Mouse (Mus musculus): Measurements from ENCODE around the gene Gpr152.

Gene Gpr152

GRCm38 (mm10) chr19:4147782-4148490 is 8.3 kb downstream of the Gpr152 start:
- DNase-seq (ENCODE audit: low read depth, low spot score), result no peak
- Histone ChIP-seq H3K27me3 (ENCODE audit: control insufficient read depth, insufficient read depth, low read length, poor library complexity, severe bottlenecking) (no peaks in the 10 kb centered on the region), H3K36me3 (ENCODE audit: control insufficient read depth, insufficient read depth, low read length, poor library complexity, severe bottlenecking) (peaks cover 3% of the 10 kb centered on the region; the same call in 1 of the 2 replicates)

DNA sequence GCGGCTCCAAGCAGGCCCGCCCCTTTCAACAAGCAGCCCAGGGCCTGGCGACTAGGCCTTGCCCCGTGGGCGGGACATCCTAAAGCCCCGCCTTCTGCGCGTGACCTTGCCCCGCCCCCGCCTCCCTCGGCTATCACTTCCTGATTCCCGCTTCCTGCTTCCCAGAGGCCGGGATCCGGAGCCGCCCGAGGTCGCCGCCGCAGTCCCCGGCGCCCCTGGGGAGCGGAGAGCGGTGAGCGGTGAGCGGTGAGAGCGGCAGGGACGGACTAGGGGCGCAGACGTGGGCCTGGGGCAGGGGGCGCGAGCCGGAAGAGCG is 8.9 kb downstream of the Gpr152 start, which contains the start of gene Coro1b:
Gene Coro1b (plus strand): TSS at position 129 of the 316 bp plus-strand sequence.
- H3K27me3 ChIP-seq (ENCODE audit: control insufficient read depth, insufficient read depth, low read length, poor library complexity, severe bottlenecking), result no peaks in the 10 kb centered on the region
- peak; percentile 89 for DNase-seq (ENCODE audit: low read depth, low spot score)
- peaks cover 3% of the 10 kb centered on the region; the same call in 1 of the 2 replicates for H3K36me3 ChIP-seq (ENCODE audit: control insufficient read depth, insufficient read depth, low read length, poor library complexity, severe bottlenecking)

DNA sequence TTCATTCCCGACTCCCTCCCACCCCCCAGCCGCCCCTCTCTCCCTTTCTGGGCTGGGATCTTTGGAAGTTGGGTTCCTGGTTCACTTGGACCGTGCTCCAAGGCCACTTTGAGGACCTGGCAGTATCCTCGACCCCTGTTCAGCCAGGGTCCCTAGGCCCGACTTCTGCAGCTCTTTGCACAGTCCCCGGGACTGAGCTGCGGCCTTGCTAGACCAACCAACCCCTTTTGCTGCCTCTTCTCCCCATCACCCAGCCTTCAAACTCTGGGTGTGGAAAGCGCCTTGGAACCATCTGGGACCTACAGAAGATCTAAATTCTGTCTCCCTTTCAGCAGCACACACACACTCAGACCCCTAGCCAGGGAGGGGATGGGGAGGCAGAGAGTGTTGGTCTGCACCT is 9.2 kb downstream of the Gpr152 start:
- peaks cover 3% of the 10 kb centered on the region; the same call in 1 of the 2 replicates for H3K36me3 ChIP-seq (ENCODE audit: control insufficient read depth, insufficient read depth, low read length, poor library complexity, severe bottlenecking)
- peak; percentile 42 for DNase-seq (ENCODE audit: low read depth, low spot score)
- no peaks in the 10 kb centered on the region for H3K27me3 ChIP-seq (ENCODE audit: control insufficient read depth, insufficient read depth, low read length, poor library complexity, severe bottlenecking)

- DNase-seq (ENCODE audit: low read depth, low spot score), result no peak
- no peaks in the 10 kb centered on the region for H3K27me3 ChIP-seq (ENCODE audit: control insufficient read depth, insufficient read depth, low read length, poor library complexity, severe bottlenecking)
- H3K36me3 ChIP-seq (ENCODE audit: control insufficient read depth, insufficient read depth, low read length, poor library complexity, severe bottlenecking), result peaks cover 3% of the 10 kb centered on the region; the same call in 1 of the 2 replicates
Observed at GRCm38 (mm10) chr19:4149283-4149682, 9.7 kb downstream of the Gpr152 start.

- H3K27me3 ChIP-seq (ENCODE audit: control insufficient read depth, insufficient read depth, low read length, poor library complexity, severe bottlenecking), result no peaks in the 10 kb centered on the region
- H3K36me3 ChIP-seq (ENCODE audit: control insufficient read depth, insufficient read depth, low read length, poor library complexity, severe bottlenecking), result peaks cover 3% of the 10 kb centered on the region; the same call in 1 of the 2 replicates
- no peak for DNase-seq (ENCODE audit: low read depth, low spot score)
Observed at GRCm38 (mm10) chr19:4149764-4150461, 10.3 kb downstream of the Gpr152 start.

- DNase-seq (ENCODE audit: low read depth, low spot score), result no peak
- Histone ChIP-seq H3K36me3 (ENCODE audit: control insufficient read depth, insufficient read depth, low read length, poor library complexity, severe bottlenecking) (peaks cover 7% of the 10 kb centered on the region; the same call in 1 of the 2 replicates), H3K27me3 (ENCODE audit: control insufficient read depth, insufficient read depth, low read length, poor library complexity, severe bottlenecking) (no peaks in the 10 kb centered on the region)
Observed at GRCm38 (mm10) chr19:4150567-4151487, 11.2 kb downstream of the Gpr152 start.

DNA sequence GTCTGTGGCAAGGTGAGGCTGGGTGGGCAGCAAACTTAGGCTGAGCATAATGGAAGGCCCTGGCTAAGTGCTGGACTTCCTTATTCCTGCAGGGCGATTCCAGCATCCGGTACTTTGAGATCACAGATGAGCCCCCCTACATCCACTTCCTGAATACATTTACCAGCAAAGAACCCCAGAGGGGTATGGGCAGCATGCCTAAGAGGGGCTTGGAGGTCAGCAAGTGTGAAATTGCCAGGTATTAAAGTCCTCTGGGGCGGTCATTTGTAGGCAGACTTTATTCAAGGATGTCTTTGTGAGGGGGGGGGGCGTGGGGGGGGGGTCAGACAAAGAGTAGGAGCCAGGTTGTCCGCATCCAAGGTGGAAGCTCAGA is 11.9 kb downstream of the Gpr152 start:
- Histone ChIP-seq H3K27me3 (ENCODE audit: control insufficient read depth, insufficient read depth, low read length, poor library complexity, severe bottlenecking) (no peaks in the 10 kb centered on the region), H3K36me3 (ENCODE audit: control insufficient read depth, insufficient read depth, low read length, poor library complexity, severe bottlenecking) (peaks cover 10% of the 10 kb centered on the region)
- DNase-seq (ENCODE audit: low read depth, low spot score), result no peak

GRCm38 (mm10) chr19:4151898-4152297 is 12.3 kb downstream of the Gpr152 start:
- Histone ChIP-seq H3K27me3 (ENCODE audit: control insufficient read depth, insufficient read depth, low read length, poor library complexity, severe bottlenecking) (no peaks in the 10 kb centered on the region), H3K36me3 (ENCODE audit: control insufficient read depth, insufficient read depth, low read length, poor library complexity, severe bottlenecking) (peaks cover 14% of the 10 kb centered on the region)
- no peak for DNase-seq (ENCODE audit: low read depth, low spot score)

- DNase-seq (ENCODE audit: low read depth, low spot score), result no peak
- H3K36me3 ChIP-seq (ENCODE audit: control insufficient read depth, insufficient read depth, low read length, poor library complexity, severe bottlenecking), result peaks cover 19% of the 10 kb centered on the region
- no peaks in the 10 kb centered on the region for H3K27me3 ChIP-seq (ENCODE audit: control insufficient read depth, insufficient read depth, low read length, poor library complexity, severe bottlenecking)
Observed at GRCm38 (mm10) chr19:4152445-4153231, 13.1 kb downstream of the Gpr152 start.

DNA sequence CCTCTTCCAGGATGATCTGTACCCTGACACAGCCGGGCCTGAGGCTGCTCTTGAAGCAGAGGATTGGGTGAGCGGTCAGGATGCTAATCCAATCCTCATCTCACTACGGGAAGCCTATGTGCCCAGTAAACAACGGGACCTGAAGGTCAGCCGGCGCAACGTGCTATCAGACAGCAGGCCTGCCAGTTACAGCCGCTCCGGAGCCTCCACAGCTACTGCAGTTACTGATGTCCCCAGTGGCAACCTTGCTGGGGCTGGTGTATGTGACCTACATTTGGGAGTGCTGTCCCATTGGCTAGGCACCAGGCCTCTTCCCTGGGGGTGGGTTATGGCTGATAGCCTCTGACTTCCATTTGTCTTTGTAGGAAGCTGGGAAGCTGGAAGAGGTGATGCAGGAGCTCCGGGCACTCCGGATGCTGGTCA is 13.7 kb downstream of the Gpr152 start, which contains the start of gene Ptprcap:
Gene Ptprcap (plus strand): TSS at position 373 of the 423 bp plus-strand sequence.
- no peak for DNase-seq (ENCODE audit: low read depth, low spot score)
- peaks cover 19% of the 10 kb centered on the region for H3K36me3 ChIP-seq (ENCODE audit: control insufficient read depth, insufficient read depth, low read length, poor library complexity, severe bottlenecking)

DNA sequence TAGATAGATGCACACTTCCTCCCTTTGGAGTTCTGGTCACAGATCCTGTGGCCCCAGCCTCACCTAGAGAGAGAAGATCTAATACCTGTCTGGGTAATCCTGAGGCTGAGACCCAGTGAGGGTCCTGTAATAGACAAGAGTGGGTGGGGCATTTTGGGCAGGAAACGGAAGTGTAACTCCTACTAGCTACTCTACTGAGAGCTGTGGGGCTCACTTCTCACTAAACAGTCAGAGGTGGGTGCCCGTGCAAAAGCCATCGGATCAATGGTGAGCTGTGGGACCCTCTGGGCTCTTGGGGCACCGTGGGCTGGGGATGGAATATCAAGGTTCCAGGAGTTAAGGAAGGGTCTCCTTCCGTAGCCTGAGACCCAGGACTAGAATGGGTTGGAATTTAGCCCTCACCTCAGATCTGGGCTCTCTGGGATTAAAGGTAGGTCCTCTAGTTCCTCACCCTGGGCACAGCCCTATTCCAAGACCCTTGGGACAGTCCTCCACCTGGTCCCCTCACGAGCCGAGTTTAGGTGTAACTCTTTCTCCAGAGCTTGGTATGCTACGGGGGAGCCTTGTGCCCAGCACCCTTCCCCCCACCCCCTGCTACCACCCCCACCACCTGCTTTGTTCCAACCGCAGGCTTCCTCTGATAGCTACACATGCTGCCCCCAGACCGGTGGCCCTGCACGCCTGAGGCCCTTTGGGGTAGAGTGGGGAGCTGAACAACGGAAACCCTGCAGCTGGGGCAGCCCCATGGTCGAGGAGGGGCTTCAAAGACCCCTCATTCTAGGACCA is 15.0 kb downstream of the Gpr152 start:
- Histone ChIP-seq H3K36me3 (ENCODE audit: control insufficient read depth, insufficient read depth, low read length, poor library complexity, severe bottlenecking) (peaks cover 19% of the 10 kb centered on the region), H3K27me3 (ENCODE audit: control insufficient read depth, insufficient read depth, low read length, poor library complexity, severe bottlenecking) (no peaks in the 10 kb centered on the region)
- peak; percentile 79 for DNase-seq (ENCODE audit: low read depth, low spot score)

More for the DNA sequence above, 13.7 kb downstream of the Gpr152 start, which contains the start of gene Ptprcap:
- no peaks in the 10 kb centered on the region for H3K27me3 ChIP-seq (ENCODE audit: control insufficient read depth, insufficient read depth, low read length, poor library complexity, severe bottlenecking)

GRCm38 (mm10) chr19:4155223-4156072 is 15.9 kb downstream of the Gpr152 start:
- DNase-seq (ENCODE audit: low read depth, low spot score), result peak; percentile 76
- Histone ChIP-seq H3K36me3 (ENCODE audit: control insufficient read depth, insufficient read depth, low read length, poor library complexity, severe bottlenecking) (peaks cover 18% of the 10 kb centered on the region), H3K27me3 (ENCODE audit: control insufficient read depth, insufficient read depth, low read length, poor library complexity, severe bottlenecking) (no peaks in the 10 kb centered on the region)

Measured in splenic B cell, adult 2 months (primary cell).